Mouse (Mus musculus) common myeloid progenitor, adult 5-6 weeks (primary cell): Measurements from ENCODE around the gene Guf1. TPM values are rescaled to one million over a fixed set of nuclear protein-coding genes. Genes with fewer than 3 reads are reported as not detected.

Source experiments
- ATAC-seq: replicated peaks from 2 replicates; pipeline ENCODE4 v1.8.0; 2016; ENCODE audit warnings: low read depth, mild to moderate bottlenecking, moderate TSS enrichment, inconsistent platforms; ENCODE audit not compliant: poor library complexity, severe bottlenecking
- total RNA-seq: library from RNA; stranded (forward); fragments of 200-1000, 187-1606 nt; gene quantifications from 2 replicates; pipeline ENCODE4 v1.2.3, GENCODE M21; 2017

Guf1 gene
- 37.5 and 47.5 TPM in 2 replicates for total RNA-seq

- ATAC-seq = peak; percentile 97
Observed at GRCm38 (mm10) chr5:69556628-69557403, at the start of gene Guf1. Guf1 (plus strand) TSS chr5:69556923.

- ATAC-seq = no peak
Observed at GRCm38 (mm10) chr5:69507045-69507444, 49.7 kb upstream of the Guf1 start.

- no peak for ATAC-seq
Observed at GRCm38 (mm10) chr5:69511631-69512030, 45.1 kb upstream of the Guf1 start.

DNA sequence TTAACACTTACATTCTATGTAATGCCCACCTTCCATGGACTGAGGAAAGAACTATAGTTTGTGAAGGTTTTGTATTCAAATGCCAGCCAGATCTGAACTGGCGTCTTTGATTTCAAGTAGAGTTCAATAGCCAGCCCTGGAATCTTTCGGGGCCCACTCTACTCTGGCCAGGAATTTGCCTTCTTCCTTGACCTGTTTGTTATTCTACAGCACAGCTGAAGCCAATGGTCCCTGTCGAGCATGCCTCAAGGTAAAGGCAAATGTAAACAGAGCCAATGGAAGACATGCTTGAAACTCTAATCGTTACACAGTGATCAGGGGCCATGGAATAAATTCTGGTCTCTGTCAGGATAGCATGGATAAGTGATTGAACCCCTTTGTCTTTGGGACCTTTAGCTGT, 44.5 kb upstream of the Guf1 start:
- no peak for ATAC-seq

GRCm38 (mm10) chr5:69520661-69521278, 36.0 kb upstream of the Guf1 start:
- ATAC-seq = peak; percentile 89

GRCm38 (mm10) chr5:69522064-69522463, 34.7 kb upstream of the Guf1 start:
- peak; percentile 69 for ATAC-seq

- ATAC-seq = no peak
Observed at GRCm38 (mm10) chr5:69523944-69524343, 32.8 kb upstream of the Guf1 start.

GRCm38 (mm10) chr5:69541680-69542079, 15.0 kb upstream of the Guf1 start:
- ATAC-seq = no peak

- ATAC-seq = no peak
Observed at GRCm38 (mm10) chr5:69542489-69542888, 14.2 kb upstream of the Guf1 start, which contains the start of gene Yipf7. Yipf7 (minus strand) TSS chr5:69542648.

- ATAC-seq = peak; percentile 36
Observed at GRCm38 (mm10) chr5:69557404-69557935, 747 bp downstream of the Guf1 start.

DNA sequence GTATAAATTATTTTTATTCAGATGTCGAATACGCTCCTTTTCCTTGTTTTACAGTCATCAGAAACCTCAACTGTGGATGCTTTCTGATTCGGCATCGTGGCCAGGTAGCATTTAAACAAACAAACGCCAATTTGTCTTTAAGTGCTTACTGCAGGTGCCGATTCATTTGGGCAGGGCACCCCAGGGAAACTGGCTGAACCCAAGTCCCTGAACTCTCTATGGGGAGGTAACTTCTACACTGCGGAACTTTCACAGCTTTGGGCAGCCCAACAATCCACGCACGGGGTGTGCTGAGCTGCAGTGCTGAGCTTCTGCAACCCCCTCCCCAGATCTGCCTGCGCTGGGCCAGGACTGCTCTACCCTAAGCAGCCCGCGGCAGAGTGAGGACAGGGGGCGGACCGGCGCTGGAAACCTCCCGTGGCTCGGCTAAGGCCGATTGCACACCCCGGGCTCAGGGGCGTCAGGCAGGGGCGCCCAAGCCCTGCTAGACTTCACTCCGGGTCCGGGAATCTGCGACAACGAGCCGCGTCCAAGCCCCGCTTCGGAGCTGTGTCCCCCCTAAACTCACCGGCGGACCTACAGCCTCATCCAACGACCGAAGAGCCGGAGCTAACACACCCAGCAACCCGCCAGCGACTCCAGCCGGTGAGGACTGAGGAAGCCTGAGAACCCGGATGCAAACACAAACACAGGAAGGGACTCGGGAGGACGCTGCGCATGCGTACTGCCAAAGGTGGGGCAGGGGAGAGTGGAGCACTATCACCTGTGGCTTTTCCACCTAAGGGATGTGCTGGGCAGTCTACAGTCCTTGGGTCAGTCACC, 35.1 kb downstream of the Guf1 start, which contains the start of gene Gnpda2:
TSS of gene Gnpda2 (minus strand) at position 701 of the 822 bp plus-strand sequence.
- peak; percentile 100 for ATAC-seq

DNA sequence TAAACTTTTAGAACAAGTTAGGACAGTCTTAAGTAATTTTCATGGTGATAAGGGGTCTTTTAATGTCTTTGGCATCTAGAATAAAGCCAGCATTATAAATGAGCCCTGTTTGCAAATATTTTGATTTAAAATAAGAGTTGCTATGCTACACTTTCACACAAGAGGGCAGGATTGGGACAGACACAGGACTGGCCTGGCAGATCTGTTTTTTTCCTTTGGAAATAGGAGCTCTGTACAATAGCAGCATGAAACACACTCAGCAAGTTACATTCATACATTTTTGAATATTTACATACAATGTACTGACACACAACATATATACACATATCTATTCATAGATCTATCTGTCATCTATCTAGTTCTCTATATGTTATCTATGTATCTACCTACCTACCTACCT, 44.3 kb downstream of the Guf1 start:
- peak; percentile 78; the same call in 1 of the 2 replicates for ATAC-seq

GRCm38 (mm10) chr5:69613209-69613796, 56.6 kb downstream of the Guf1 start:
- peak; percentile 60 for ATAC-seq

DNA sequence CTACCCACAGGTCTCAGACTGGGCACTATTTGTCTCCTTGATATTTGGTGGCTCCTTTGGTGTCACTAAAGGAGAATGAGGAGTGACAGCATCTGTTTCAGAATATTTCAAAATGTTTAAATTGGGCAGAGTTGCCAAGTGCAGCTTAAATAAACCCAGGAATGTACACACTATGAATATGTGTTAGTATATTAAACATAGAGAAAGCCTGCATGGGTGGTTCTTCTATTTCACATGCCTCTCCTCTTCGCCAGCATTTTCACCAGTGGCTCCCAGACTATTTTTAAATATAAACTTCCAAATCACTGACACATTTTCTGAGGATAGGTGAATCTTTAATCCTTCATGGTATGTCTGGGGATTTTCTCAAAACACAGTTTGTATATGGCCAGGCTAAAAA, 64.2 kb downstream of the Guf1 start:
- ATAC-seq = no peak

Other genes with a start within 250 kb of the Guf1 start
- not detected in 2 replicates for gene Kctd8, start 215.2 kb upstream of the Guf1 start, total RNA-seq
- gene Yipf7, start 14.3 kb upstream of the Guf1 start, total RNA-seq = not detected in 2 replicates
- 30.5 and 34.5 TPM in 2 replicates for gene Gnpda2, start 35.4 kb downstream of the Guf1 start, total RNA-seq